Mouse (Mus musculus): ENCODE data around the gene Ube2s. TPM values are rescaled to one million over a fixed set of nuclear protein-coding genes. Genes with fewer than 3 reads are reported as not detected.

The Ube2s gene
- polyA plus RNA-seq, 1 experiment from 2014 or later = 342 TPM

- no peak overlapping the region for H3K27ac ChIP-seq (ENCODE audit: low read length)
Observed at GRCm38 (mm10) chr7:4751971-4752820, 60.2 kb downstream of the Ube2s start.

GRCm38 (mm10) chr7:4749169-4749568, 63.2 kb downstream of the Ube2s start:
- peaks cover 5% of the 10 kb centered on the region; the same call in 1 of the 2 replicates for H3K36me3 ChIP-seq (ENCODE audit: control insufficient read depth, insufficient read depth)
- H3K4me1 ChIP-seq (ENCODE audit: control insufficient read depth, insufficient read depth, low read length) = peaks cover 16% of the 10 kb centered on the region
- H3K4me2 ChIP-seq (ENCODE audit: low read depth, low read length) = no peak overlapping the region
- H3K9me3 ChIP-seq (replicated peaks; ENCODE audit: control insufficient read depth, low read length) = no peaks in the 10 kb centered on the region
- H3K27me3 ChIP-seq (ENCODE audit: control insufficient read depth, insufficient read depth, low read length) = no peaks in the 10 kb centered on the region
- no peak for ATAC-seq (replicated peaks; ENCODE audit: extremely low read depth, insufficient read depth, low FRiP score)
- no peak overlapping the region for H3K9ac ChIP-seq (ENCODE audit: low read length)
- H3K4me3 ChIP-seq (ENCODE audit: low read length) = no peak overlapping the region
- H3K27ac ChIP-seq (ENCODE audit: low read length) = no peak overlapping the region
- WGBS = 62% methylated on average over 2 of the region's 2 CpGs

More at GRCm38 (mm10) chr7:4751971-4752820, 60.2 kb downstream of the Ube2s start:
- no peaks in the 10 kb centered on the region for H3K36me3 ChIP-seq (ENCODE audit: control insufficient read depth, insufficient read depth)
- peak; percentile 73 for ATAC-seq (replicated peaks; ENCODE audit: extremely low read depth, insufficient read depth, low FRiP score)
- H3K4me2 ChIP-seq (ENCODE audit: low read depth, low read length) = peak overlapping the region; percentile 62
- no peaks in the 10 kb centered on the region for H3K27me3 ChIP-seq (ENCODE audit: control insufficient read depth, insufficient read depth, low read length)
- no peaks in the 10 kb centered on the region for H3K9me3 ChIP-seq (replicated peaks; ENCODE audit: control insufficient read depth, low read length)
- H3K4me1 ChIP-seq (ENCODE audit: control insufficient read depth, insufficient read depth, low read length) = peaks cover 16% of the 10 kb centered on the region
- 4% methylated on average over 30 of the region's 30 CpGs for WGBS
- peak overlapping the region; percentile 42 for H3K4me3 ChIP-seq (ENCODE audit: low read length)
- peak overlapping the region; percentile 46 for H3K9ac ChIP-seq (ENCODE audit: low read length)

DNA sequence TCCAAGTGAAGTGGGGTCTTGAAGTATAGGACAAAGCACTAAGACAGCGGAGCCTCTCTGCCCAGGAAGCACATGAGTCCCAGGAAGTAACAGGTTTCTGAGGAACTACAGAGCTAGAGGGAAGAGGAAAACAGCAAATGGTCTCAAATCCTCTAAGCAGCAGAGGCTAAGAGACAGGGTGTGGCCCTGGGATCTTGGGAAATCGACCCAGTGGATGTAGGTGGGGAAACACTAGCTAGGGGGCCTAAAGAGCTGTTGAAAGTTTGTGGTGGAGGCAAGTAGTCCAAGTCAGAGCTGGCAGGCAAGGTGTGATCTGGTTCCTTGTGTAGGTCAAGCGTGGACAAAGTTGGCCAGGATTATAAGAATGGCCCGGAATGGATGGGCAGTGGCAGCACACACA, 64.1 kb downstream of the Ube2s start:
- Histone ChIP-seq H3K9ac (ENCODE audit: low read length) (no peak overlapping the region), H3K9me3 (replicated peaks; ENCODE audit: control insufficient read depth, low read length) (no peaks in the 10 kb centered on the region), H3K4me1 (ENCODE audit: control insufficient read depth, insufficient read depth, low read length) (peaks cover 16% of the 10 kb centered on the region), H3K4me2 (ENCODE audit: low read depth, low read length) (no peak overlapping the region), H3K4me3 (ENCODE audit: low read length) (no peak overlapping the region), H3K36me3 (ENCODE audit: control insufficient read depth, insufficient read depth) (peaks cover 5% of the 10 kb centered on the region; the same call in 1 of the 2 replicates), H3K27ac (ENCODE audit: low read length) (no peak overlapping the region), H3K27me3 (ENCODE audit: control insufficient read depth, insufficient read depth, low read length) (no peaks in the 10 kb centered on the region)
- WGBS = 68% methylated on average over 4 of the region's 4 CpGs
- no peak for ATAC-seq (replicated peaks; ENCODE audit: extremely low read depth, insufficient read depth, low FRiP score)

- no peak overlapping the region for H3K4me2 ChIP-seq (ENCODE audit: low read depth, low read length)
- no peaks in the 10 kb centered on the region for H3K9me3 ChIP-seq (replicated peaks; ENCODE audit: control insufficient read depth, low read length)
- no peak overlapping the region for H3K27ac ChIP-seq (ENCODE audit: low read length)
- H3K36me3 ChIP-seq (ENCODE audit: control insufficient read depth, insufficient read depth) = peaks cover 10% of the 10 kb centered on the region
- no peaks in the 10 kb centered on the region for H3K27me3 ChIP-seq (ENCODE audit: control insufficient read depth, insufficient read depth, low read length)
- ATAC-seq (replicated peaks; ENCODE audit: extremely low read depth, insufficient read depth, low FRiP score) = no peak
- H3K9ac ChIP-seq (ENCODE audit: low read length) = no peak overlapping the region
- WGBS = 56% methylated on average over 9 of the region's 9 CpGs
- peaks cover 14% of the 10 kb centered on the region for H3K4me1 ChIP-seq (ENCODE audit: control insufficient read depth, insufficient read depth, low read length)
- no peak overlapping the region for H3K4me3 ChIP-seq (ENCODE audit: low read length)
Observed at GRCm38 (mm10) chr7:4747156-4747899, 65.1 kb downstream of the Ube2s start.

GRCm38 (mm10) chr7:4746326-4746980, 65.9 kb downstream of the Ube2s start:
- no peak overlapping the region for H3K4me3 ChIP-seq (ENCODE audit: low read length)
- no peak overlapping the region for H3K9ac ChIP-seq (ENCODE audit: low read length)
- no peak overlapping the region for H3K4me2 ChIP-seq (ENCODE audit: low read depth, low read length)
- no peaks in the 10 kb centered on the region for H3K27me3 ChIP-seq (ENCODE audit: control insufficient read depth, insufficient read depth, low read length)
- peaks cover 10% of the 10 kb centered on the region for H3K36me3 ChIP-seq (ENCODE audit: control insufficient read depth, insufficient read depth)
- ATAC-seq (replicated peaks; ENCODE audit: extremely low read depth, insufficient read depth, low FRiP score) = no peak
- peaks cover 14% of the 10 kb centered on the region for H3K4me1 ChIP-seq (ENCODE audit: control insufficient read depth, insufficient read depth, low read length)
- H3K9me3 ChIP-seq (replicated peaks; ENCODE audit: control insufficient read depth, low read length) = no peaks in the 10 kb centered on the region
- WGBS = 86% methylated on average over 22 of the region's 22 CpGs
- no peak overlapping the region for H3K27ac ChIP-seq (ENCODE audit: low read length)

GRCm38 (mm10) chr7:4744886-4745285, 67.5 kb downstream of the Ube2s start:
- Histone ChIP-seq H3K9ac (ENCODE audit: low read length) (no peak overlapping the region), H3K27me3 (ENCODE audit: control insufficient read depth, insufficient read depth, low read length) (no peaks in the 10 kb centered on the region), H3K4me3 (ENCODE audit: low read length) (no peak overlapping the region), H3K9me3 (replicated peaks; ENCODE audit: control insufficient read depth, low read length) (no peaks in the 10 kb centered on the region), H3K27ac (ENCODE audit: low read length) (no peak overlapping the region), H3K36me3 (ENCODE audit: control insufficient read depth, insufficient read depth) (peaks cover 10% of the 10 kb centered on the region), H3K4me1 (ENCODE audit: control insufficient read depth, insufficient read depth, low read length) (peaks cover 18% of the 10 kb centered on the region), H3K4me2 (ENCODE audit: low read depth, low read length) (no peak overlapping the region)
- ATAC-seq (replicated peaks; ENCODE audit: extremely low read depth, insufficient read depth, low FRiP score) = no peak
- WGBS = 92% methylated on average over 6 of the region's 6 CpGs

Other genes starting within 250 kb of the Ube2s start
- 0.17 TPM in 1 of 2 replicates, not detected in the other for gene Ptprh, start 208.5 kb downstream of the Ube2s start, polyA plus RNA-seq (2015; fragmentation: Nextera tagmentation; extraction: Ambion mirVana)
- gene Tmem86b, start 181.2 kb downstream of the Ube2s start, polyA plus RNA-seq (2015; fragmentation: Nextera tagmentation; extraction: Ambion mirVana) = 1.0 and 1.5 TPM in 2 replicates
- 4.9 and 5.8 TPM in 2 replicates for gene Ppp6r1, start 153.6 kb downstream of the Ube2s start, polyA plus RNA-seq (2015; fragmentation: Nextera tagmentation; extraction: Ambion mirVana)
- 76.6 and 82.0 TPM in 2 replicates for gene Hspbp1, start 127.5 kb downstream of the Ube2s start, polyA plus RNA-seq (2015; fragmentation: Nextera tagmentation; extraction: Ambion mirVana)
- 0.49 and 1.1 TPM in 2 replicates for gene Brsk1, start 122.0 kb downstream of the Ube2s start, polyA plus RNA-seq (2015; fragmentation: Nextera tagmentation; extraction: Ambion mirVana)
- gene Tmem150b, start 87.3 kb downstream of the Ube2s start, polyA plus RNA-seq (2015; fragmentation: Nextera tagmentation; extraction: Ambion mirVana) = 0.06 and 0.33 TPM in 2 replicates
- gene Kmt5c, start 72.5 kb downstream of the Ube2s start, polyA plus RNA-seq (2015; fragmentation: Nextera tagmentation; extraction: Ambion mirVana) = 53.6 and 59.0 TPM in 2 replicates
- gene Cox6b2, start 59.5 kb downstream of the Ube2s start, polyA plus RNA-seq (2015; fragmentation: Nextera tagmentation; extraction: Ambion mirVana) = 24.1 and 32.0 TPM in 2 replicates
- gene Fam71e2, start 41.3 kb downstream of the Ube2s start, polyA plus RNA-seq (2015; fragmentation: Nextera tagmentation; extraction: Ambion mirVana) = not detected in 2 replicates
- 0.11 and 0.20 TPM in 2 replicates for gene Il11, start 29.7 kb downstream of the Ube2s start, polyA plus RNA-seq (2015; fragmentation: Nextera tagmentation; extraction: Ambion mirVana)
- gene Tmem190, start 29.7 kb downstream of the Ube2s start, polyA plus RNA-seq (2015; fragmentation: Nextera tagmentation; extraction: Ambion mirVana) = not detected in 2 replicates
- 5.8 and 6.7 TPM in 2 replicates for gene Tmem238, start 22.9 kb downstream of the Ube2s start, polyA plus RNA-seq (2015; fragmentation: Nextera tagmentation; extraction: Ambion mirVana)
- gene Rpl28, start 19.7 kb downstream of the Ube2s start, polyA plus RNA-seq (2015; fragmentation: Nextera tagmentation; extraction: Ambion mirVana) = 191 and 205 TPM in 2 replicates
- gene Shisa7, start 32.1 kb upstream of the Ube2s start, polyA plus RNA-seq (2015; fragmentation: Nextera tagmentation; extraction: Ambion mirVana) = 0.05 and 0.07 TPM in 2 replicates
- gene Isoc2b, start 57.7 kb upstream of the Ube2s start, polyA plus RNA-seq (2015; fragmentation: Nextera tagmentation; extraction: Ambion mirVana) = 5.6 and 6.3 TPM in 2 replicates
- 2.0 and 2.1 TPM in 2 replicates for gene Isoc2a, start 64.6 kb upstream of the Ube2s start, polyA plus RNA-seq (2015; fragmentation: Nextera tagmentation; extraction: Ambion mirVana)
- gene Gm36210, start 93.9 kb upstream of the Ube2s start, polyA plus RNA-seq (2015; fragmentation: Nextera tagmentation; extraction: Ambion mirVana) = 0.11 TPM in 1 of 2 replicates, not detected in the other
- 2.2 and 2.5 TPM in 2 replicates for gene Zfp628, start 102.6 kb upstream of the Ube2s start, polyA plus RNA-seq (2015; fragmentation: Nextera tagmentation; extraction: Ambion mirVana)
- 3.9 and 4.6 TPM in 2 replicates for gene Nat14, start 109.4 kb upstream of the Ube2s start, polyA plus RNA-seq (2015; fragmentation: Nextera tagmentation; extraction: Ambion mirVana)
- 2.6 and 2.7 TPM in 2 replicates for gene Ssc5d, start 113.2 kb upstream of the Ube2s start, polyA plus RNA-seq (2015; fragmentation: Nextera tagmentation; extraction: Ambion mirVana)
- 5.9 and 10.4 TPM in 2 replicates for gene Sbk2, start 151.8 kb upstream of the Ube2s start, polyA plus RNA-seq (2015; fragmentation: Nextera tagmentation; extraction: Ambion mirVana)
- 0.72 and 0.84 TPM in 2 replicates for gene Sbk3, start 158.6 kb upstream of the Ube2s start, polyA plus RNA-seq (2015; fragmentation: Nextera tagmentation; extraction: Ambion mirVana)
- 25.8 and 31.3 TPM in 2 replicates for gene Zfp579, start 183.6 kb upstream of the Ube2s start, polyA plus RNA-seq (2015; fragmentation: Nextera tagmentation; extraction: Ambion mirVana)
- 14.1 and 15.1 TPM in 2 replicates for gene Zfp524, start 201.8 kb upstream of the Ube2s start, polyA plus RNA-seq (2015; fragmentation: Nextera tagmentation; extraction: Ambion mirVana)
- 25.6 and 26.2 TPM in 2 replicates for gene Fiz1, start 202.1 kb upstream of the Ube2s start, polyA plus RNA-seq (2015; fragmentation: Nextera tagmentation; extraction: Ambion mirVana)
- gene Gm44973, start 202.9 kb upstream of the Ube2s start, polyA plus RNA-seq (2015; fragmentation: Nextera tagmentation; extraction: Ambion mirVana) = 0.95 TPM in 1 of 2 replicates, not detected in the other
- gene Zfp865, start 207.8 kb upstream of the Ube2s start, polyA plus RNA-seq (2015; fragmentation: Nextera tagmentation; extraction: Ambion mirVana) = 3.9 and 4.0 TPM in 2 replicates
- gene Ccdc106, start 208.0 kb upstream of the Ube2s start, polyA plus RNA-seq (2015; fragmentation: Nextera tagmentation; extraction: Ambion mirVana) = 1.5 and 2.3 TPM in 2 replicates
- not detected in 2 replicates for gene 4632433K11Rik, start 221.5 kb upstream of the Ube2s start, polyA plus RNA-seq (2015; fragmentation: Nextera tagmentation; extraction: Ambion mirVana)
- 6.3 and 6.8 TPM in 2 replicates for gene Zfp784, start 225.9 kb upstream of the Ube2s start, polyA plus RNA-seq (2015; fragmentation: Nextera tagmentation; extraction: Ambion mirVana)
- gene Zfp580, start 238.9 kb upstream of the Ube2s start, polyA plus RNA-seq (2015; fragmentation: Nextera tagmentation; extraction: Ambion mirVana) = 14.9 and 15.2 TPM in 2 replicates
- 72.8 and 75.3 TPM in 2 replicates for gene U2af2, start 249.6 kb upstream of the Ube2s start, polyA plus RNA-seq (2015; fragmentation: Nextera tagmentation; extraction: Ambion mirVana)

All from heart, embryonic 16.5 days (tissue).